Mouse (Mus musculus): Measurements from ENCODE around the gene Ankib1. TPM values are rescaled to one million over a fixed set of nuclear protein-coding genes. Genes with fewer than 3 reads are reported as not detected.
"Not testable (repeated sequence)": the region's sequence is repeated elsewhere in the genome, so short reads cannot be mapped to it uniquely, and the experiment has no call there.

Gene Ankib1
- polyA plus RNA-seq (2016; fragmentation: Nextera tagmentation; extraction: Ambion mirVana): 11.0 and 12.5 TPM in 2 replicates

DNA sequence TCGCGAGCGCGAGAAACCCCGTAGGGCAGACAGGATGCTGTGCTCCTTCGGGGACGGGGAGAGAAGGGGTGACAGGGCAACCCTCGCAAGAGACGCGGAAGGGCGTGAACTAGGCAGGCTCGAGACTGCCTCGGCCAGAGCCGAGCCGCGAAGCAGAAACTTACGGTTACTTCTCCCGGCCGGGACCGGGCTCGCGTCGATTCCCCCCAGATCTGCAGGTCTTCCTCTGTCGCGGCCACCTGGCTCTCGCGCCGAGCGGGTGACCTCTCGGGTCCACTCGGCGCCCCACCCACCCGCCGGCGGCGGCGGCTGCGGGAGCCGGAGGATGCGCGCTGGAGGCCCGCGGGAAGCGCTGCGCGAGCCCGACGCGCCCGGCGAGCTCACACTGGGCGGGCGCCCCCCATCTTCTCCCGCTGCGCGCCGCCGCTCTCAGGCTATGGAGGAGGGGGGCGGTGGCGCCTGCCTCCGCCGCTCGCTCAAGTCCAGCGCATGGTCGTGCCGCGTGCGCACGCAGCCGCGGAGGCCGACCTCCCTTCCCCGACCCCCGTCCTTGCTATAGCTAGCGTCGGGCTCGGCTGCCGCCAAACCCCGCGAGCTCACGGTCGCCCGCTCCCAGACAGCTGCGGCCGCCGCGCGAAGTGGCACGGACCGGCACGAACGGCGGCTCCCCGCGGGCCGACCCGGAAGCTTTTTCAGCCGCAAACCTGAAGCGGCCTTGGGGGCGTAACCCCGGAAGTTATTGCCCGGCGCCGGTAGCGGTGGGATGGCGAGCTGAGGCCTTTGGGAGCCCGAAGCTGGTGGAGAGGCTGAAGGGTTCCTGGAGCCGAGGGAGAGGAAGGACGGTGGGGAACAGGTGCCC is at the start of gene Ankib1, which contains the start of gene Krit1:
Gene Ankib1 (minus strand): TSS at position 493 of the 859 bp plus-strand sequence.
Gene Krit1 (plus strand): TSS at position 752 of the 859 bp plus-strand sequence.
- Histone ChIP-seq H3K9me3 (replicated peaks) (no peaks in the 10 kb centered on the region), H3K4me3 (peak within 1 kb of the TSS; percentile 96), H3K36me3 (no peaks in the 10 kb centered on the region), H3K4me1 (replicated peaks) (peaks cover 5% of the 10 kb centered on the region; the same call in 1 of the 2 replicates), H3K9ac (peak within 1 kb of the TSS; percentile 91), H3K27ac (ENCODE audit: poor library complexity, severe bottlenecking) (peak within 1 kb of the TSS; percentile 93), H3K27me3 (replicated peaks) (no peaks in the 10 kb centered on the region), H3K4me2 (peak within 1 kb of the TSS; percentile 94)
- WGBS: under 1% methylated on average over 96 of the region's 109 CpGs
- peak; percentile 93 for ATAC-seq (ENCODE audit: insufficient number of reproducible peaks, low FRiP score)

GRCm38 (mm10) chr5:3845026-3845425 is 42.3 kb upstream of the Ankib1 start, which contains the start of gene Lrrd1:
Gene Lrrd1, plus strand, starts transcription at chr5:3845173.
- H3K27me3 ChIP-seq (replicated peaks): no peaks in the 10 kb centered on the region
- H3K27ac ChIP-seq (ENCODE audit: poor library complexity, severe bottlenecking): no peak within 1 kb of the TSS
- H3K4me1 ChIP-seq (replicated peaks): 0 out of 2 replicates have a peak, but pooled peaks cover 3% of the 10 kb centered on the region
- WGBS: 10% methylated on average over 24 of the region's 24 CpGs
- peak within 1 kb of the TSS; percentile 75 for H3K4me2 ChIP-seq
- H3K36me3 ChIP-seq: peaks cover 11% of the 10 kb centered on the region
- H3K9me3 ChIP-seq (replicated peaks): no peaks in the 10 kb centered on the region
- H3K9ac ChIP-seq: peak within 1 kb of the TSS; percentile 54
- ATAC-seq (ENCODE audit: insufficient number of reproducible peaks, low FRiP score): no peak
- peak within 1 kb of the TSS; percentile 48 for H3K4me3 ChIP-seq

- no peaks in the 10 kb centered on the region for H3K27me3 ChIP-seq (replicated peaks)
- H3K4me2 ChIP-seq: no peak overlapping the region
- ATAC-seq (ENCODE audit: insufficient number of reproducible peaks, low FRiP score): 0 out of 2 replicates have a peak, but pooled peaks have one; percentile 51
- H3K27ac ChIP-seq (ENCODE audit: poor library complexity, severe bottlenecking): no peak overlapping the region
- 46% methylated on average over 1 of the region's 1 CpGs for WGBS
- H3K9ac ChIP-seq: no peak overlapping the region
- peaks cover 5% of the 10 kb centered on the region; the same call in 1 of the 2 replicates for H3K9me3 ChIP-seq (replicated peaks)
- no peak overlapping the region for H3K4me3 ChIP-seq
- peaks cover 44% of the 10 kb centered on the region for H3K36me3 ChIP-seq
- H3K4me1 ChIP-seq (replicated peaks): no peaks in the 10 kb centered on the region
Measured at GRCm38 (mm10) chr5:3834107-3834506, 31.4 kb upstream of the Ankib1 start.

- no peaks in the 10 kb centered on the region for H3K9me3 ChIP-seq (replicated peaks)
- H3K4me2 ChIP-seq: no peak overlapping the region
- H3K27ac ChIP-seq (ENCODE audit: poor library complexity, severe bottlenecking): no peak overlapping the region
- 100% methylated on average over 1 of the region's 1 CpGs for WGBS
- no peak overlapping the region for H3K9ac ChIP-seq
- ATAC-seq (ENCODE audit: insufficient number of reproducible peaks, low FRiP score): no peak
- peaks cover 3% of the 10 kb centered on the region; the same call in 1 of the 2 replicates for H3K4me1 ChIP-seq (replicated peaks)
- H3K4me3 ChIP-seq: no peak overlapping the region
- H3K36me3 ChIP-seq: peaks cover 20% of the 10 kb centered on the region
- no peaks in the 10 kb centered on the region for H3K27me3 ChIP-seq (replicated peaks)
Measured at GRCm38 (mm10) chr5:3808472-3808871, 5.7 kb upstream of the Ankib1 start.

DNA sequence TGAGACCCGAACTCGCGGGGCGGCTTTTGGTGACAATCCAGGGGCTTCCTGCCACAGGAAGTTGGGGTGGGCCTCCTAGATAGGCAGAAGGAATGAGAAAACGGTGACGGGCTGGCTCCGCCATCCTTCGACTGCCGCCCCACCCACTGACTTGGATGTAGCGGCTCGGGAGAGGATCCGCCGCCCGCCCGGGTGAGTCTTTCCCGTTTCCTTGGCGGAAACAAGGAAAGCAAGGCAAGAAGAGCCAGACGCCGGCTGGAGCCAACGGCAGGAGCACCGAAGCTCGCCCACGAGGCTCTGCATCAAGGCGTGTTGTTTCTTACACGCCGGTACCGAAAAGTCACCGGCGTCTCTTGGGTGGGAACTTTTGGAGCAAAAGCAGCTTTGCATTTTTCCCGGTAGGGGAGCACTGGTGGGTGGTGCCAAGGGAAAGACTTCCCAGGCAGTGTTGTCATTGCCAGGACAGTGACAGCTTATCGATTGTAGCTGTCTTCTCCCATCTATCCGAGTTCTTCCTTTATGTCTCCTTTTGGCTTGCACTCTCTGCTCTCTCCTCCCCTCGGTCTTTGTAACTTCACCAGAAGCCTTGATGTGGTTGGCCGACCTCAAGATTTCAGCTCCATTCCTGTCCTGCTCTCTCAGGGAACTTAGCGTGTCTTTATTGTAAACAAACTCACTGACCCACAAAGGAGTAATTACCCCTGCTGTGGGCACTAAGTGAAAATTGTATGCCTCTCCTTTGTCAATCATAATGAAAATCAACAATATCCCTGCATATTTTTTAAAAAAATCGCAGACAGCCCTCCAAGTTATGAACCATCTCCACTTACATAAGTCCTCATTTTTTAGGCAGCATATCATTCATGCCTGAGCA is 804 bp upstream of the Ankib1 start:
- Histone ChIP-seq H3K9me3 (replicated peaks) (no peaks in the 10 kb centered on the region), H3K27ac (ENCODE audit: poor library complexity, severe bottlenecking) (peak overlapping the region; percentile 93), H3K27me3 (replicated peaks) (no peaks in the 10 kb centered on the region), H3K4me1 (replicated peaks) (peaks cover 5% of the 10 kb centered on the region; the same call in 1 of the 2 replicates), H3K4me3 (peak overlapping the region; percentile 96), H3K36me3 (no peaks in the 10 kb centered on the region; the same call in 1 of the 2 replicates), H3K9ac (peak overlapping the region; percentile 91), H3K4me2 (peak overlapping the region; percentile 94)
- under 1% methylated on average over 36 of the region's 36 CpGs for WGBS
- ATAC-seq (ENCODE audit: insufficient number of reproducible peaks, low FRiP score): peak; percentile 81

- Histone ChIP-seq H3K27ac (ENCODE audit: poor library complexity, severe bottlenecking) (peak overlapping the region; percentile 93), H3K9ac (peak overlapping the region; percentile 91), H3K27me3 (replicated peaks) (no peaks in the 10 kb centered on the region), H3K36me3 (no peaks in the 10 kb centered on the region), H3K4me3 (peak overlapping the region; percentile 96), H3K9me3 (replicated peaks) (no peaks in the 10 kb centered on the region), H3K4me1 (replicated peaks) (peaks cover 5% of the 10 kb centered on the region; the same call in 1 of the 2 replicates), H3K4me2 (peak overlapping the region; percentile 94)
- no peak; the same call in 1 of the 2 replicates for ATAC-seq (ENCODE audit: insufficient number of reproducible peaks, low FRiP score)
- WGBS: 6% methylated on average over 18 of the region's 18 CpGs
Measured at GRCm38 (mm10) chr5:3801672-3802432, 873 bp downstream of the Ankib1 start.

DNA sequence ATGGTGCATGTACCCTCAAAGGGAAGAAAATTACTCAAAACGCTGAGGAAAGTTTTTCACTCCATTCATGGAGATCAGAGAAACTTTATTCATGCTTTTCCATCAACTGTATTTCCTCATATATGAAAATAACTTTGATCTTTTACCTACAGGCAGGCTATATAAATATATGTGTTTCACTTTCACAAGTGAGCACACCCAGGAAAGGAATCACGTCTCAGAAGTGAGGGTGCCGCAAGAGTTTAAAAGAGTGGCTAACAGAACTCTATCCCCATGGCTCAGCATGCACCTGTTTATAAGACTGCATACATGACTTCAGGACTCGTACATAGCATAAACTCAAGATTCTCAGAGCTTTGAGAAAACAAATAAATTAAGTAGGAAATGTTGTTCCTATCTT is 1.8 kb downstream of the Ankib1 start:
- Histone ChIP-seq H3K36me3 (no peaks in the 10 kb centered on the region), H3K27me3 (replicated peaks) (no peaks in the 10 kb centered on the region), H3K27ac (ENCODE audit: poor library complexity, severe bottlenecking) (no peak overlapping the region), H3K9me3 (replicated peaks) (no peaks in the 10 kb centered on the region), H3K4me1 (replicated peaks) (peaks cover 5% of the 10 kb centered on the region; the same call in 1 of the 2 replicates), H3K4me2 (no peak overlapping the region), H3K9ac (no peak overlapping the region), H3K4me3 (no peak overlapping the region)
- WGBS: 78% methylated on average over 4 of the region's 4 CpGs
- no peak for ATAC-seq (ENCODE audit: insufficient number of reproducible peaks, low FRiP score)

DNA sequence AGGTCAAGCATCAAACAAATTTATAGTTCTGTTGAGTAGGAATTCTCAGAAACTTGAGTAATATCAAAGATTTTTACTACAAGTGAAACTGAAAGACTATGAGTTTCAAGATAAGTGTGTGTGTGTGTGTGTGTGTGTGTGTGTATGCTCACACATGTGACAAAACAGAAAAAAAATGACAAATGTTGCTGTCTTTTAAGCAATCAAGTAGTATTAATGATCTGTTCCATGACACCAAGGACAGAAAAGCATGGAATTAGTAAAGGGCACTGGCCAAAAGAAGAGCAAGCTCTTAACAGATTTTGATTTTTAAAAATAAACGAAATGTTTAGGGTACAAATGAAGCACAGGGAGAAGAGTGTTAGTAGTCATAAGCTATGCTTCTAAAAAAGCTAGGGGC is 2.7 kb downstream of the Ankib1 start:
- H3K4me2 ChIP-seq: no peak overlapping the region
- no peak for ATAC-seq (ENCODE audit: insufficient number of reproducible peaks, low FRiP score)
- H3K9me3 ChIP-seq (replicated peaks): no peaks in the 10 kb centered on the region
- no peak overlapping the region for H3K9ac ChIP-seq
- peaks cover 5% of the 10 kb centered on the region; the same call in 1 of the 2 replicates for H3K4me1 ChIP-seq (replicated peaks)
- no peaks in the 10 kb centered on the region for H3K36me3 ChIP-seq
- 82% methylated on average over 1 of the region's 1 CpGs for WGBS
- H3K27ac ChIP-seq (ENCODE audit: poor library complexity, severe bottlenecking): no peak overlapping the region
- no peak overlapping the region for H3K4me3 ChIP-seq
- H3K27me3 ChIP-seq (replicated peaks): no peaks in the 10 kb centered on the region

DNA sequence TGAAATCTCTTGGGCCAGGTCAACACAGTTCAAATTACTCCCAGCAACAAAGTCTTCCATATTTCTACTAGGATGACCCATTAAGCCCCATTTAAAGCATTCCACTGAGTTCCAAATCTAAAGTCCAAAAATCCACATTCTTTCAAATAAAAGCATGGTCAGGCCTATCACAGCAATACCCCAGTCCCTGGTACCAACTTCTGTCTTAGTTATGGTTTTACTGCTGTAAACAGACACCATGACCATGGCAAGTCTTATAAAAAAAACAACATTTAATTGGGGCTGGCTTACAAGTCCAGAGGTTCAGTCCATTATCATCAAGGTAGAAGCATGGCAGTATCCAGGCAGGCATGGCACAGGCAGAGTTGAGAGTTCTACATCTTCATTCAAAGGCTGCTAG is 4.1 kb downstream of the Ankib1 start:
- H3K4me2 ChIP-seq; H3K27ac ChIP-seq (ENCODE audit: poor library complexity, severe bottlenecking); H3K4me3 ChIP-seq; H3K9me3 ChIP-seq (replicated peaks); H3K27me3 ChIP-seq (replicated peaks); H3K4me1 ChIP-seq (replicated peaks); H3K36me3 ChIP-seq; ATAC-seq (ENCODE audit: insufficient number of reproducible peaks, low FRiP score); H3K9ac ChIP-seq: not testable (repeated sequence)

DNA sequence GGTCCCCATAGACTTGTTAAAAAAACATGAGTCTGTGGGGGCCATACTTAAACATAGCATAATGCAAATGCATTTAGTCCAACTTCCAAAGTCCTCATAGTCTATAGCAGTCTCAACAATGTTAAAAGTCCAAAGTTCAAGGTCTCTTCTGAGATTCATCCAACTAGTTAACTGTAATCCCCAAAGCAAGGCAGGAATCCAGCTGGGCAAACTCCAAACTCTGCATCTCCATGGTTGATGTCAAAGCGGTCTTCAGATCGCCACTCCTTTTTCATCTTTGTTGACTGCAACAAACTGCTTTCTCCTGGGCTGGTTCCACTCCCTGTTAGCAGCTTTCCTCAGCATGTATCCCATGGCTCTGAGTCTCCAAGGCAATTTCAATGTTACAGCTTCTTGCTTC is 5.6 kb downstream of the Ankib1 start:
- H3K27ac ChIP-seq (ENCODE audit: poor library complexity, severe bottlenecking); ATAC-seq (ENCODE audit: insufficient number of reproducible peaks, low FRiP score); H3K4me3 ChIP-seq; H3K9me3 ChIP-seq (replicated peaks); H3K9ac ChIP-seq; H3K4me1 ChIP-seq (replicated peaks); H3K27me3 ChIP-seq (replicated peaks); H3K36me3 ChIP-seq; H3K4me2 ChIP-seq: not testable (repeated sequence)
- 96% methylated on average over 2 of the region's 2 CpGs for WGBS

Measured in heart, embryonic 12.5 days (tissue).